Comparison of ENCODE assay signal across 9 mouse cellular contexts in genomic region chr4:116177140-116177539, GRCm38 (mm10). TPM values are rescaled to one million over a fixed set of nuclear protein-coding genes. Genes with fewer than 3 reads are reported as not detected.
A peak's percentile ranks its signal among the peaks of the same experiment; 100 is the strongest.
DNase-seq lines count a peak whose midpoint lies in the region; ATAC-seq and TF ChIP-seq lines count a peak whose summit lies in the region.
"Had no signal": no experiment of that assay in that cellular context is flagged by ENCODE, and none has a peak within 500 bp of the region (broad histone marks: within the 10 kb centered on the region; RNA-seq: fewer than 3 reads in every experiment).

No protein-coding gene starts in this region.

- peaks cover 56% of the 10 kb centered on the region for H3K4me1 ChIP-seq in forebrain, embryonic 10.5 days
- peaks cover 19% of the 10 kb centered on the region for H3K4me1 ChIP-seq in forebrain, embryonic 12.5 days
- H3K4me1 ChIP-seq in hindbrain, postnatal 0 days (ENCODE audit: insufficient read depth, low read length): peaks cover 21% of the 10 kb centered on the region
- peaks cover 18 to 24% of the 10 kb centered on the region in 2 experiments for H3K4me1 ChIP-seq in liver, embryonic 14.5 days (replicated peaks; ENCODE audit: control insufficient read depth in 2 of 2, insufficient read depth in 2 of 2, low read length in 1 of 2)
- peaks cover 24% of the 10 kb centered on the region for H3K4me1 ChIP-seq in neural tube, embryonic 15.5 days

- no peak for TF ChIP-seq EP300 in liver, embryonic 14.5 days (IDR thresholded peaks at IDR 0.05; ENCODE audit: low read depth)

- no peak for ATAC-seq in forebrain, embryonic 12.5 days (ENCODE audit: low FRiP score)
- peak; percentile 41; the same call in 1 of the 2 replicates for ATAC-seq in hindbrain, postnatal 0 days
- no peak for ATAC-seq in liver, embryonic 14.5 days (ENCODE audit: insufficient read depth)
- ATAC-seq in neural tube, embryonic 15.5 days (ENCODE audit: low FRiP score): no peak

- H3K36me3 ChIP-seq in forebrain, embryonic 10.5 days (replicated peaks): no peaks in the 10 kb centered on the region
- no peaks in the 10 kb centered on the region for H3K36me3 ChIP-seq in forebrain, embryonic 12.5 days (replicated peaks)
- H3K36me3 ChIP-seq in hindbrain, postnatal 0 days (ENCODE audit: insufficient read depth, low read length): no peaks in the 10 kb centered on the region
- H3K36me3 ChIP-seq in liver, embryonic 14.5 days (replicated peaks; ENCODE audit: control insufficient read depth, insufficient read depth, low read depth): no peaks in the 10 kb centered on the region
- no peaks in the 10 kb centered on the region for H3K36me3 ChIP-seq in neural tube, embryonic 15.5 days

- no peak for TF ChIP-seq CTCF in hindbrain, postnatal 0 days (IDR thresholded peaks at IDR 0.05; ENCODE audit: low read depth)
- no peak for TF ChIP-seq CTCF in liver, embryonic 14.5 days (IDR thresholded peaks at IDR 0.05; ENCODE audit: low read depth)

- WGBS in forebrain, embryonic 10.5 days: 23% methylated on average over 5 of the region's 5 CpGs
- WGBS in forebrain, embryonic 12.5 days: 33% methylated on average over 5 of the region's 5 CpGs
- 32% methylated on average over 5 of the region's 5 CpGs for WGBS in hindbrain, postnatal 0 days
- WGBS in liver, embryonic 14.5 days (ENCODE audit: insufficient replicate concordance): 24% methylated on average over 5 of the region's 5 CpGs
- 27% methylated on average over 5 of the region's 5 CpGs for WGBS in neural tube, embryonic 15.5 days

- peak overlapping the region; percentile 80 for H3K27ac ChIP-seq in forebrain, embryonic 10.5 days
- H3K27ac ChIP-seq in forebrain, embryonic 12.5 days: no peak overlapping the region
- H3K27ac ChIP-seq in hindbrain, postnatal 0 days: peak overlapping the region; percentile 89
- no peak overlapping the region for H3K27ac ChIP-seq in liver, embryonic 14.5 days
- H3K27ac ChIP-seq in neural tube, embryonic 15.5 days (replicated peaks): peak overlapping the region; percentile 49; the same call in 1 of the 2 replicates

- DNase-seq in forebrain, embryonic 10.5 days (ENCODE audit: extremely low spot score, low spot score): no peak
- peak; percentile 73 for DNase-seq in cerebellum, adult 11 months
- DNase-seq in gastrocnemius, postnatal 14 days: peak; percentile 58
- DNase-seq in hindbrain, postnatal 0 days (ENCODE audit: low spot score): peak; percentile 53
- no peak for DNase-seq in liver, embryonic 14.5 days (ENCODE audit: low read depth in 3 of 3, low spot score in 3 of 3)
- no peak for DNase-seq in c-Kit-positive CD71-positive TER-119-positive erythroid progenitor cells, embryonic 14.5 days (ENCODE audit: low spot score)

- H3K4me2 ChIP-seq in forebrain, embryonic 12.5 days: no peak overlapping the region
- peak overlapping the region; percentile 52 for H3K4me2 ChIP-seq in hindbrain, postnatal 0 days (ENCODE audit: low read depth, low read length)
- H3K4me2 ChIP-seq in liver, embryonic 14.5 days (ENCODE audit: low read depth): peak overlapping the region; percentile 40
- H3K4me2 ChIP-seq in neural tube, embryonic 15.5 days: peak overlapping the region; percentile 45

- intact Hi-C loops in gastrocnemius, postnatal 14 days (cut with DNase I; ENCODE audit: low total_unique reads): no loop called here

- no peak overlapping the region; the same call in 1 of the 2 replicates for H3K4me3 ChIP-seq in forebrain, embryonic 10.5 days
- H3K4me3 ChIP-seq in forebrain, embryonic 12.5 days (replicated peaks): no peak overlapping the region
- no peak overlapping the region for H3K4me3 ChIP-seq in hindbrain, postnatal 0 days (ENCODE audit: low read length)
- no peak overlapping the region for H3K4me3 ChIP-seq in liver, embryonic 14.5 days (ENCODE audit: insufficient read depth in 1 of 2, low read depth in 2 of 2, low read length in 2 of 2)
- H3K4me3 ChIP-seq in neural tube, embryonic 15.5 days (replicated peaks): no peak overlapping the region

- no peaks in the 10 kb centered on the region for H3K27me3 ChIP-seq in forebrain, embryonic 10.5 days (ENCODE audit: poor library complexity, severe bottlenecking)
- no peaks in the 10 kb centered on the region; the same call in 1 of the 2 replicates for H3K27me3 ChIP-seq in forebrain, embryonic 12.5 days
- H3K27me3 ChIP-seq in hindbrain, postnatal 0 days (ENCODE audit: insufficient read depth, low read length): no peaks in the 10 kb centered on the region
- H3K27me3 ChIP-seq in liver, embryonic 14.5 days (ENCODE audit: control insufficient read depth, insufficient read depth, low read length): no peaks in the 10 kb centered on the region; the same call in 1 of the 2 replicates
- no peaks in the 10 kb centered on the region for H3K27me3 ChIP-seq in neural tube, embryonic 15.5 days (replicated peaks)

- H3K9me3 ChIP-seq in forebrain, embryonic 10.5 days: no peaks in the 10 kb centered on the region
- H3K9me3 ChIP-seq in forebrain, embryonic 12.5 days: no peaks in the 10 kb centered on the region
- no peaks in the 10 kb centered on the region for H3K9me3 ChIP-seq in hindbrain, postnatal 0 days (ENCODE audit: low read length)
- H3K9me3 ChIP-seq in liver, embryonic 14.5 days (ENCODE audit: control insufficient read depth, low read length): no peaks in the 10 kb centered on the region
- no peaks in the 10 kb centered on the region for H3K9me3 ChIP-seq in neural tube, embryonic 15.5 days (replicated peaks)

- no peak overlapping the region for H3K9ac ChIP-seq in forebrain, embryonic 12.5 days
- peak overlapping the region; percentile 45 for H3K9ac ChIP-seq in hindbrain, postnatal 0 days (replicated peaks; ENCODE audit: low read length)
- no peak overlapping the region for H3K9ac ChIP-seq in liver, embryonic 14.5 days (replicated peaks)
- no peak overlapping the region for H3K9ac ChIP-seq in neural tube, embryonic 15.5 days (replicated peaks)

RNA-seq across cellular contexts. Expression of gene Gm49337, which starts 4.0 kb away (rescaled TPM):
- polyA plus RNA-seq in forebrain, embryonic 10.5 days (2016; fragmentation: Nextera tagmentation; extraction: Ambion mirVana): not detected in 2 replicates
- polyA plus RNA-seq in forebrain, embryonic 12.5 days (2016; fragmentation: Nextera tagmentation; extraction: Ambion mirVana): not detected in 2 replicates
- under 1 TPM in 1 of 2 experiments, not detected in 1; 0.47 TPM for total RNA-seq in gastrocnemius, postnatal 14 days (2021)
- total RNA-seq in hindbrain, postnatal 0 days (2014; rRNA removed): not detected in 2 replicates
- not detected in 2 replicates for polyA plus RNA-seq in hindbrain, postnatal 0 days (2015; fragmentation: Nextera tagmentation; extraction: Ambion mirVana)
- polyA plus RNA-seq in liver, embryonic 14.5 days (2012; rRNA removed): not detected in 2 replicates
- not detected in 2 replicates for polyA plus RNA-seq in liver, embryonic 14.5 days (2014; fragmentation: Nextera tagmentation; extraction: Ambion mirVana)
- polyA plus RNA-seq in neural tube, embryonic 15.5 days (2015; fragmentation: Nextera tagmentation; extraction: Ambion mirVana): not detected in 2 replicates

RNA-seq across cellular contexts. Expression of gene 1700042G07Rik, which starts 4.0 kb away (rescaled TPM):
- polyA plus RNA-seq in forebrain, embryonic 10.5 days (2016; fragmentation: Nextera tagmentation; extraction: Ambion mirVana): not detected in 2 replicates
- polyA plus RNA-seq in forebrain, embryonic 12.5 days (2016; fragmentation: Nextera tagmentation; extraction: Ambion mirVana): not detected in 2 replicates
- not detected for total RNA-seq in gastrocnemius, postnatal 14 days (2021)
- total RNA-seq in hindbrain, postnatal 0 days (2014; rRNA removed): not detected in 2 replicates
- polyA plus RNA-seq in hindbrain, postnatal 0 days (2015; fragmentation: Nextera tagmentation; extraction: Ambion mirVana): not detected in 2 replicates
- not detected in 2 replicates for polyA plus RNA-seq in liver, embryonic 14.5 days (2012; rRNA removed)
- not detected in 2 replicates for polyA plus RNA-seq in liver, embryonic 14.5 days (2014; fragmentation: Nextera tagmentation; extraction: Ambion mirVana)
- not detected in 2 replicates for polyA plus RNA-seq in neural tube, embryonic 15.5 days (2015; fragmentation: Nextera tagmentation; extraction: Ambion mirVana)
- polyA plus RNA-seq: frontal cortex, adult 2 months had no signal

RNA-seq across cellular contexts. Expression of gene Tspan1, which starts 9.7 kb away (rescaled TPM):
- not detected in 2 replicates for polyA plus RNA-seq in forebrain, embryonic 10.5 days (2016; fragmentation: Nextera tagmentation; extraction: Ambion mirVana)
- 0.22 TPM in 1 of 2 replicates, not detected in the other for polyA plus RNA-seq in forebrain, embryonic 12.5 days (2016; fragmentation: Nextera tagmentation; extraction: Ambion mirVana)
- total RNA-seq in gastrocnemius, postnatal 14 days (2021): not detected
- 0.16 and 0.40 TPM in 2 replicates for total RNA-seq in hindbrain, postnatal 0 days (2014; rRNA removed)
- polyA plus RNA-seq in hindbrain, postnatal 0 days (2015; fragmentation: Nextera tagmentation; extraction: Ambion mirVana): 0.21 and 0.34 TPM in 2 replicates
- 0.12 TPM in 1 of 2 replicates, not detected in the other for polyA plus RNA-seq in liver, embryonic 14.5 days (2012; rRNA removed)
- polyA plus RNA-seq in liver, embryonic 14.5 days (2014; fragmentation: Nextera tagmentation; extraction: Ambion mirVana): not detected in 2 replicates
- 0.27 and 5.8 TPM in 2 replicates for polyA plus RNA-seq in neural tube, embryonic 15.5 days (2015; fragmentation: Nextera tagmentation; extraction: Ambion mirVana)

RNA-seq across cellular contexts. Expression of gene Lurap1, which starts 26.0 kb away (rescaled TPM):
- 2.0 and 2.6 TPM in 2 replicates for polyA plus RNA-seq in forebrain, embryonic 10.5 days (2016; fragmentation: Nextera tagmentation; extraction: Ambion mirVana)
- 2.0 and 2.2 TPM in 2 replicates for polyA plus RNA-seq in forebrain, embryonic 12.5 days (2016; fragmentation: Nextera tagmentation; extraction: Ambion mirVana)
- total RNA-seq in gastrocnemius, postnatal 14 days (2021): 10 to 100 TPM; 10.8 to 13.4 TPM
- 6.2 and 7.9 TPM in 2 replicates for total RNA-seq in hindbrain, postnatal 0 days (2014; rRNA removed)
- 4.0 TPM in 2 replicates for polyA plus RNA-seq in hindbrain, postnatal 0 days (2015; fragmentation: Nextera tagmentation; extraction: Ambion mirVana)
- 0.06 and 0.10 TPM in 2 replicates for polyA plus RNA-seq in liver, embryonic 14.5 days (2012; rRNA removed)
- 0.10 and 0.18 TPM in 2 replicates for polyA plus RNA-seq in liver, embryonic 14.5 days (2014; fragmentation: Nextera tagmentation; extraction: Ambion mirVana)
- 2.6 and 2.7 TPM in 2 replicates for polyA plus RNA-seq in neural tube, embryonic 15.5 days (2015; fragmentation: Nextera tagmentation; extraction: Ambion mirVana)

RNA-seq across cellular contexts. Expression of gene Pik3r3, which starts 44.3 kb away (rescaled TPM):
- polyA plus RNA-seq in forebrain, embryonic 10.5 days (2016; fragmentation: Nextera tagmentation; extraction: Ambion mirVana): 39.1 and 42.6 TPM in 2 replicates
- polyA plus RNA-seq in forebrain, embryonic 12.5 days (2016; fragmentation: Nextera tagmentation; extraction: Ambion mirVana): 93.5 and 100 TPM in 2 replicates
- 10 to 100 TPM in 1 of 2 experiments, 1 to 10 TPM in 1; 7.7 to 11.3 TPM for total RNA-seq in gastrocnemius, postnatal 14 days (2021)
- 37.8 and 44.4 TPM in 2 replicates for total RNA-seq in hindbrain, postnatal 0 days (2014; rRNA removed)
- 37.7 and 39.8 TPM in 2 replicates for polyA plus RNA-seq in hindbrain, postnatal 0 days (2015; fragmentation: Nextera tagmentation; extraction: Ambion mirVana)
- 0.77 and 0.89 TPM in 2 replicates for polyA plus RNA-seq in liver, embryonic 14.5 days (2012; rRNA removed)
- 0.57 and 1.0 TPM in 2 replicates for polyA plus RNA-seq in liver, embryonic 14.5 days (2014; fragmentation: Nextera tagmentation; extraction: Ambion mirVana)
- polyA plus RNA-seq in neural tube, embryonic 15.5 days (2015; fragmentation: Nextera tagmentation; extraction: Ambion mirVana): 43.1 and 52.6 TPM in 2 replicates

Comparison
In these comparisons a context has a peak if more than half of its experiments do, and no peak if none do; other contexts are left out.
1. H3K27ac ChIP-seq: peak in forebrain, embryonic 10.5 days (single experiment), hindbrain, postnatal 0 days (single experiment) and neural tube, embryonic 15.5 days (single experiment); none in forebrain, embryonic 12.5 days (single experiment) and liver, embryonic 14.5 days (single experiment).
2. DNase-seq: peak in cerebellum, adult 11 months (single experiment), gastrocnemius, postnatal 14 days (single experiment) and hindbrain, postnatal 0 days (single experiment); none in forebrain, embryonic 10.5 days (single experiment), liver, embryonic 14.5 days (0 of 3) and c-Kit-positive CD71-positive TER-119-positive erythroid progenitor cells, embryonic 14.5 days (single experiment).